Mouse (Mus musculus) CH12.LX (cell line): ENCODE measurements around the gene Wnt9a. TPM values are rescaled to one million over a fixed set of nuclear protein-coding genes. Genes with fewer than 3 reads are reported as not detected.

Source experiments
- DNase-seq: peaks from one replicate; pipeline ENCODE4 v3.0.0-alpha.2; 2013; ENCODE audit errors: extremely low read depth
- H3K27ac ChIP-seq: 2 replicates; pipeline ENCODE4 v1.5.1; 2012; ENCODE audit warnings: low read depth, mild to moderate bottlenecking, control low read depth, moderate library complexity; ENCODE audit not compliant: insufficient read depth
- H3K27me3 ChIP-seq: replicated peaks from 2 replicates; pipeline ENCODE3; 2012; ENCODE audit warnings: inconsistent platforms
- H3K36me3 ChIP-seq, 2 experiments: replicated peaks in 1 of 2; 2 replicates each; pipeline versions ENCODE3 to v1.6.1; 2012; ENCODE audit warnings: inconsistent platforms in 1 of 2, low read length in 1 of 2, mild to moderate bottlenecking in 1 of 2, mixed read lengths in 1 of 2, moderate library complexity in 1 of 2; ENCODE audit not compliant: control insufficient read depth in 1 of 2, insufficient read depth in 1 of 2
- H3K4me1 ChIP-seq, 2 experiments: 2 replicates each; pipeline ENCODE4 v1.6.1; 2012; ENCODE audit warnings: inconsistent platforms in 1 of 2, moderate library complexity in 1 of 2; ENCODE audit not compliant: insufficient read depth in 2 of 2, control insufficient read depth in 1 of 2
- H3K4me2 ChIP-seq: 2 replicates; pipeline ENCODE4 v1.6.1; 2012; ENCODE audit warnings: low read depth, mild to moderate bottlenecking, control low read depth; ENCODE audit not compliant: poor library complexity, insufficient read depth, severe bottlenecking
- H3K4me3 ChIP-seq, 3 experiments: fragments of 150-350 bp in 1 of 3; sonication (generic) in 1 of 3; replicated peaks in 1 of 3; 2 replicates each; pipeline versions ENCODE3 to v1.5.1; 2011 to 2012; ENCODE audit warnings: low read depth in 2 of 3, low read length in 2 of 3, mild to moderate bottlenecking in 2 of 3, moderate library complexity in 2 of 3, control low read depth in 1 of 3, improper control_type of control experiment in 1 of 3, inconsistent platforms in 1 of 3, mixed read lengths in 1 of 3; ENCODE audit not compliant: poor library complexity in 1 of 3
- H3K79me2 ChIP-seq: replicated peaks from 2 replicates; pipeline ENCODE4 v1.6.1; 2012; ENCODE audit warnings: mild to moderate bottlenecking, moderate library complexity; ENCODE audit not compliant: control insufficient read depth, poor library complexity, insufficient read depth, severe bottlenecking; ENCODE audit errors: extremely low read depth
- H3K9ac ChIP-seq: 2 replicates; pipeline ENCODE4 v1.6.1; 2012; ENCODE audit warnings: low read depth, mild to moderate bottlenecking, control low read depth, moderate library complexity; ENCODE audit not compliant: insufficient read depth
- H3K9me3 ChIP-seq: replicated peaks from 2 replicates; pipeline ENCODE3; 2012; ENCODE audit warnings: low read length, inconsistent platforms, mixed read lengths
- BHLHE40 ChIP-seq: IDR thresholded peaks from 2 replicates; pipeline ENCODE4 v1.6.1; 2011; ENCODE audit warnings: mild to moderate bottlenecking, low read depth, low read length, improper control_type of control experiment
- CHD2 ChIP-seq: IDR thresholded peaks from 2 replicates; pipeline ENCODE4 v1.6.1; 2011; ENCODE audit warnings: low read length, improper control_type of control experiment
- ELF1 ChIP-seq: IDR thresholded peaks from 2 replicates; pipeline ENCODE4 v1.6.1; 2014; ENCODE audit warnings: low read depth, mild to moderate bottlenecking, inconsistent platforms, low read length, improper control_type of control experiment
- ETS1 ChIP-seq: conservative IDR thresholded peaks from 2 replicates; pipeline ENCODE4 v1.6.1; 2012; ENCODE audit warnings: low read depth, mild to moderate bottlenecking, inconsistent platforms, low read length, improper control_type of control experiment, moderate library complexity
- GABPA ChIP-seq: IDR thresholded peaks from 2 replicates; pipeline ENCODE4 v1.6.1; 2012; ENCODE audit warnings: low read depth, low read length, improper control_type of control experiment, inconsistent platforms; ENCODE audit not compliant: insufficient replicate concordance
- JUN ChIP-seq: IDR thresholded peaks from 2 replicates; pipeline ENCODE4 v1.6.1; 2011; ENCODE audit warnings: low read depth, mild to moderate bottlenecking, low read length, improper control_type of control experiment, moderate library complexity; ENCODE audit not compliant: insufficient read depth
- KAT2A ChIP-seq: IDR thresholded peaks from 2 replicates; pipeline ENCODE4 v1.6.1; 2012; ENCODE audit warnings: low read length, improper control_type of control experiment, inconsistent platforms; ENCODE audit not compliant: insufficient replicate concordance
- MAFK ChIP-seq: IDR thresholded peaks from 2 replicates; pipeline ENCODE4 v1.6.1; 2011; ENCODE audit warnings: low read length, improper control_type of control experiment; ENCODE audit not compliant: insufficient replicate concordance
- MYC ChIP-seq: IDR thresholded peaks from 2 replicates; pipeline ENCODE4 v1.6.1; 2011; ENCODE audit warnings: low read depth, mild to moderate bottlenecking, improper control_type of control experiment, low read length
- RAD21 ChIP-seq: IDR thresholded peaks from 2 replicates; pipeline ENCODE4 v1.6.1; 2011; ENCODE audit warnings: low read depth, mild to moderate bottlenecking, low read length, improper control_type of control experiment, moderate library complexity
- UBTF ChIP-seq: IDR thresholded peaks from 2 replicates; pipeline ENCODE4 v1.6.1; 2012; ENCODE audit warnings: low read depth, mild to moderate bottlenecking, inconsistent platforms, low read length, improper control_type of control experiment, moderate library complexity
- USF2 ChIP-seq: conservative IDR thresholded peaks from 2 replicates; pipeline ENCODE4 v1.6.1; 2011; ENCODE audit warnings: low read depth, low read length, improper control_type of control experiment
- ZC3H11A ChIP-seq: IDR thresholded peaks from 2 replicates; pipeline ENCODE4 v1.6.1; 2012; ENCODE audit warnings: low read depth, mild to moderate bottlenecking, inconsistent platforms, low read length, improper control_type of control experiment
- dilution Hi-C: fragments of 300-500 bp; cut with MboI; formaldehyde crosslinking; loops from 2 replicates; pipeline ENCODE4 v1.14.3; 2020; ENCODE audit warnings: low sequenced_read_pairs; ENCODE audit not compliant: extremely low pct_unique_long_range_greater_than_20kb, extremely low pct_ligation_motif_present
- in situ Hi-C: fragments of 300-500 bp; cut with MboI; formaldehyde crosslinking; loops from 3 replicates; pipeline ENCODE4 v1.14.3; 2019; ENCODE audit warnings: low sequenced_read_pairs, low pct_ligation_motif_present, low pct_unique_long_range_greater_than_20kb, mixed read lengths
- polyA plus RNA-seq: library from polyadenylated mRNA; unstranded; fragments of >175 nt; gene quantifications from 2 replicates; pipeline ENCODE4 v1.2.1, GENCODE M21; 2012; ENCODE audit warnings: low read depth; ENCODE audit not compliant: insufficient read length
- total RNA-seq, 2 experiments: library from RNA; depleted of rRNA; stranded (reverse); fragments of 300-350 nt in 1 of 2; fragments of >200 nt in 1 of 2; gene quantifications; 2 replicates each; pipeline ENCODE4 v1.2.3; 2012 to 2014

Gene Wnt9a
- total and polyA plus RNA-seq, 3 experiments: not detected

GRCm38 (mm10) chr11:59260706-59261493 lies 45.8 kb upstream of the Wnt9a start:
- no peak for DNase-seq
- TF ChIP-seq ETS1: no peak
- TF ChIP-seq MYC: no peak
- no peak for TF ChIP-seq GABPA
- no peak for TF ChIP-seq RAD21
- TF ChIP-seq JUN: no peak
- TF ChIP-seq USF2: no peak
- TF ChIP-seq KAT2A: no peak
- TF ChIP-seq ZC3H11A: no peak
- no peak for TF ChIP-seq ELF1
- TF ChIP-seq CHD2: no peak
- Histone ChIP-seq H3K4me3 (no peak overlapping the region), H3K79me2 (no peaks in the 10 kb centered on the region), H3K27ac (no peak overlapping the region), H3K36me3 (no peaks in the 10 kb centered on the region), H3K4me2 (no peak overlapping the region), H3K4me1 (no peaks in the 10 kb centered on the region), H3K9me3 (no peaks in the 10 kb centered on the region), H3K27me3 (peaks cover 95% of the 10 kb centered on the region), H3K9ac (no peak overlapping the region)
- dilution Hi-C loops: no loop called here
- in situ Hi-C loops: no loop called here

GRCm38 (mm10) chr11:59262308-59262707 lies 44.4 kb upstream of the Wnt9a start:
- dilution Hi-C loops: no loop called here
- TF ChIP-seq UBTF (no peak), MAFK (peak; percentile 94), BHLHE40 (no peak)
- Histone ChIP-seq H3K4me2 (no peak overlapping the region), H3K27me3 (peaks cover 95% of the 10 kb centered on the region), H3K9me3 (no peaks in the 10 kb centered on the region), H3K79me2 (no peaks in the 10 kb centered on the region), H3K36me3 (no peaks in the 10 kb centered on the region), H3K4me3 (no peak overlapping the region), H3K27ac (no peak overlapping the region), H3K4me1 (no peaks in the 10 kb centered on the region), H3K9ac (no peak overlapping the region)
- no peak for DNase-seq
- in situ Hi-C loops: no loop called here
